Mouse (Mus musculus): ENCODE results near the gene Npb. TPM values are rescaled to one million over a fixed set of nuclear protein-coding genes. Genes with fewer than 3 reads are reported as not detected.

The Npb gene
- total RNA-seq, 2 experiments from 2014 or later: 1.2 TPM; not detected in 1

GRCm38 (mm10) chr11:120630881-120631725 lies 22.8 kb downstream of the Npb start:
- no peak for DNase-seq (ENCODE audit: low spot score in 2 of 2)

- DNase-seq (ENCODE audit: low spot score in 2 of 2): no peak
Measured at GRCm38 (mm10) chr11:120631726-120632448, 23.6 kb downstream of the Npb start.

GRCm38 (mm10) chr11:120632559-120633519 lies 24.6 kb downstream of the Npb start:
- DNase-seq (ENCODE audit: low spot score in 2 of 2): peak; percentile 70 to 76

GRCm38 (mm10) chr11:120633520-120634343 lies 25.5 kb downstream of the Npb start, which contains the start of gene Mafg:
Mafg (minus strand) TSS chr11:120633600.
- DNase-seq (ENCODE audit: low spot score in 2 of 2): peak; percentile 87 to 92

DNA sequence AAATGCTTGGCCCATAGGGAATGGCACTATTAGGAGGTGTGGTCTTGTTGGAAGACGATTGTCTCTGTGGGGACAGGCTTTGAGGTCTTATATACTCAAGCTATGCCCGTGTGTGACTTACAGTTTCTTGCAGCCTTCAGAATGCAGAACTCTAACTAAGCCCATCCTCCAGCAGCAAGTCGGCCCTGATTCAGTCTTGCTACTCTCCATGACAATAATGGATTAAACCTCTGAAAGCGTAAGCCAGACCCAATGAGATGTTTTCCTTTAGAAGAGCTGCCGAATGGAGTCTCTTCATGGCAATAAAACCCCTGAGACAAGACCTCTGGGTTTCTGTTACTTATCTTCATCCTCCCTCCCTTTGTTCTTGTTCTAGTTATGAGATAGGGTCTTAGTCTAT lies 26.5 kb downstream of the Npb start:
- DNase-seq (ENCODE audit: low spot score in 2 of 2): no peak

- no peak for DNase-seq (ENCODE audit: low spot score in 2 of 2)
Measured at GRCm38 (mm10) chr11:120641255-120641654, 33.0 kb downstream of the Npb start.

DNA sequence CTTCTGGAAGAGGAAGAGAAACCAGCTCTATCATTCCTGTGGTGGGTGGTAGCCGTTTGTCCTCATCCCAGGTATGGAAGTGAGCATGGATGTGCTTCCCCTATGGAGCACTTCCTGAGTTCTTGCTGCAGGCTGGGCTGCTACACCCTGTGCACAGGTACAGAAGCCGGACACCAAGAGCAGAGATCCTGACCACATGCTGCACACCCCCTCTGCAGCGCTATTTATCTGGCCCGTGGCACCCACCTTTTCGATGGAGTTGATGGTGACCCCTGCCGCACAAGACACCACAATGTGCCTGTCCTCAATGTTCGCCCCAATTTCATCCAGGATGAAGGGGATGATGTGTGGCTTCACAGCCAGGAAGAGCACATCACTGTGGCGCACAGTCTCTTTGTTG lies 33.6 kb downstream of the Npb start:
- DNase-seq (ENCODE audit: low spot score in 2 of 2): no peak

DNA sequence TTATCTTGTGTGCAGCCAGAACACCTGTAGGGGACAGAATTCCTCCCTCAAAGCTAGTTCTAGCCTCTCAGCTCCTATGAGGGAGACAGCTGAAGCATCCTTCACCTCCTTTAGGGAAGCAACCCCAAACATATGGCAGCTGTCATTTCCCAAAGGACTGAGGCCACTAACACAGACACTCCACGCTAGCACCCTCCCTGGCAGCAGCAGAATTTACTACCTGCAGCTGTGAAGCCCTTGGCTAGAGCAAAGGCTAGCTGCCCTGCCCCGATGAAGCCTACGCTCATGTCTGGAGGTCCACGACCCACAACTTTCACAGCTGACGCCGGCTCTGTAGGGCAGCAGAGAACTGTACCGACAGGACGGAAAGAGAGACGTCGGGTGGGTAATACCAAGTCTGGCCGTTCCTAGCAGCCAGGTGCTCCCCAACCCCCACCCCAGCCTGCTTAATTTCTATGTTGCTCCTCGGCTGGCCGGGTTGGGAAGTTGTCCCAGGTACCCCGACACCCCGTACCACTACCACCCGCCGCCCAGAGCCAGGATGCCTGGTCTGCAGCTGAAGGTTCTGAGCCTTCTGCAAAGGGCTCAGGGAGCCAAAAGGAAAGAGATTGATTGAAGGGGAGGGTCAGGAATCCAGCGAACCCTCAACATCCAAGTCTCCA lies 34.8 kb downstream of the Npb start:
- DNase-seq (ENCODE audit: low spot score in 2 of 2): no peak

DNA sequence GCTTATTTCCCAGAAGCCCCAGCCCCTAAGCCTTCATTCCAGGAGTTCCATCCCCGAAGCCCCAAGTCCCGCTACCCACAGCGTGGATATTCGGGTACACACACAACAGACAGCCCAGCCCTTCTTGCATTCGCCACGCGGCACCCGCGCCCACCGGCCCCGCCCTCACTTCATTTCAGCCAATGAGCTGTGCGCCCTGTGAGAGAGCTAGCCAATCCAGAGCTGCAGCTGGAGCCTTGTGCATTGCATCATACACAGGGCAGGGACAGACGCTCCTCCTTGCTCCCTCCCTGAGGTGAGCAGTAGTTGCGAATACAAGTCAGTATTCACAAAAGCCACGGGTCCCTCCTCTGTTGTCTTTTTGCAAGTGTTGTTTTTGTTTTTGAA lies 35.3 kb downstream of the Npb start, which contains the start of gene Pycr1:
TSS of gene Pycr1 (minus strand) at position 169 of the 387 bp plus-strand sequence.
- peak; percentile 85 to 89 for DNase-seq (ENCODE audit: low spot score in 2 of 2)

GRCm38 (mm10) chr11:120647047-120647830 lies 39.0 kb downstream of the Npb start:
- no peak for DNase-seq (ENCODE audit: low spot score in 2 of 2)

GRCm38 (mm10) chr11:120648001-120648476 lies 39.8 kb downstream of the Npb start, which contains the start of gene Myadml2:
Myadml2 (minus strand) TSS chr11:120648158.
- no peak for DNase-seq (ENCODE audit: low spot score in 2 of 2)

DNA sequence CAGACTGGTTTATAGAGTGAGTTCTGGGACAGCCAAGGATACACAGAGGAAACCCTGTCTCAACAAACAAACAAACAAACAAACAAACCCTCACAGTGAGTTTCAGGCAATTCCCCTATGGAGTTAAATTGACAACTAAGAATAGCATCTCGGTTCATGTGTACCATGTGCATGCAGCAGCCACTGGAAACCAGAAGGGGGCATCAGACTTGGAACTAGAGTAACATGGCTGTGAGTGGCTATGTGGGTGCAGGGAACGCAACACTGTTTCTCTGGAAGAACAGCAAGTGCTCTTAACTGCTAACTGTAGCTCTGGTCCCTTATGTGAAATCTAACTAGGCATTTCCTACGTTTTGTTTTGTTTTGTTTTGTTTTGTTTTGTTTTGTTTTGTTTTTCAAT lies 43.6 kb downstream of the Npb start:
- no peak for DNase-seq (ENCODE audit: low spot score in 2 of 2)

- no peak for DNase-seq (ENCODE audit: low spot score in 2 of 2)
Measured at GRCm38 (mm10) chr11:120654741-120655140, 46.5 kb downstream of the Npb start.

GRCm38 (mm10) chr11:120657301-120657700 lies 49.0 kb downstream of the Npb start:
- DNase-seq (ENCODE audit: low spot score in 2 of 2): no peak

Measured in adrenal gland, adult 18-20 months (tissue).